Mouse (Mus musculus) Patski (cell line): ENCODE measurements around the gene Kmt2d. TPM values are rescaled to one million over a fixed set of nuclear protein-coding genes. Genes with fewer than 3 reads are reported as not detected.

Experiments
- ATAC-seq: fragments of 100-300 bp; one replicate; pipeline ENCODE4 v1.8.0; 2021
- CTCF ChIA-PET: fragments of 350-600 bp; sonication (Branson Sonifier 250); formaldehyde crosslinking; loops from one replicate; lab custom pipeline; 2022; ENCODE audit warnings: inconsistent platforms; lab: Charles Lee
- POLR2A ChIA-PET: fragments of 350-600 bp; sonication (Branson Sonifier 250); formaldehyde crosslinking; loops from one replicate; lab custom pipeline; 2022; ENCODE audit warnings: antibody characterized with exemption, inconsistent platforms; lab: Charles Lee
- DNase-seq: peaks from one replicate; pipeline ENCODE4 v3.0.0-alpha.2; 2011; ENCODE audit warnings: low read depth, low spot score
- H3K27me3 ChIP-seq: fragments of 371-371 bp; one replicate; pipeline ENCODE4 v1.5.1; 2021
- CTCF ChIP-seq: fragments of 100-300 bp; IDR thresholded peaks from one replicate; pipeline ENCODE4 v1.5.1; 2021
- in situ Hi-C: fragments of 300-500 bp; cut with MboI; formaldehyde crosslinking; loops from 3 replicates; pipeline ENCODE4 v1.11.1; 2018; ENCODE audit warnings: low pct_unique_long_range_greater_than_20kb, mixed read lengths
- polyA plus RNA-seq: library from polyadenylated mRNA; unstranded; gene quantifications from one replicate; pipeline ENCODE4 v1.2.3, GENCODE M21; 2021

The Kmt2d gene
- polyA plus RNA-seq, 1 experiment from 2014 or later: 29.6 TPM

- no peaks in the 10 kb centered on the region for H3K27me3 ChIP-seq
- no peak for DNase-seq
- ChIA-PET CTCF (no interaction called here), POLR2A (no interaction called here)
- in situ Hi-C loops: no loop called here
- no peak for ATAC-seq
- TF ChIP-seq CTCF: no peak
Observed at GRCm38 (mm10) chr15:98897928-98898800, 27.2 kb upstream of the Kmt2d start, which contains the start of gene Dhh. Gene Dhh (minus strand): TSS chr15:98898540.

GRCm38 (mm10) chr15:98897495-98897894 is 26.5 kb upstream of the Kmt2d start:
- DNase-seq: no peak
- POLR2A ChIA-PET: no interaction called here
- in situ Hi-C loops: no loop called here
- H3K27me3 ChIP-seq: no peaks in the 10 kb centered on the region
- no peak for ATAC-seq
- CTCF ChIA-PET: no interaction called here
- no peak for TF ChIP-seq CTCF

- in situ Hi-C loops: no loop called here
- POLR2A ChIA-PET: no interaction called here
- CTCF ChIA-PET: no interaction called here
- DNase-seq (no peak), ATAC-seq (no peak)
- TF ChIP-seq CTCF: no peak
- H3K27me3 ChIP-seq: no peaks in the 10 kb centered on the region
Observed at GRCm38 (mm10) chr15:98895635-98896589, 24.9 kb upstream of the Kmt2d start.

GRCm38 (mm10) chr15:98894746-98895634 is 24.0 kb upstream of the Kmt2d start:
- POLR2A ChIA-PET: no interaction called here
- in situ Hi-C loops: no loop called here

GRCm38 (mm10) chr15:98893940-98894745 is 23.1 kb upstream of the Kmt2d start, which contains the start of gene Rhebl1:
Gene Rhebl1 (minus strand): TSS chr15:98894540.
- no peak for ATAC-seq
- in situ Hi-C loops: no loop called here
- no peaks in the 10 kb centered on the region for H3K27me3 ChIP-seq
- CTCF ChIA-PET: interaction anchor here (0.9 to 1.2 kb wide), 3 partner anchors 14 to 35 kb away, joined by 3 to 4 read pairs (median 3); no protein-coding TSS in a partner anchor
- no peak for DNase-seq
- POLR2A ChIA-PET: no interaction called here
- no peak for TF ChIP-seq CTCF

More at GRCm38 (mm10) chr15:98894746-98895634, 24.0 kb upstream of the Kmt2d start:
- ATAC-seq (no peak), DNase-seq (no peak)
- no peaks in the 10 kb centered on the region for H3K27me3 ChIP-seq
- no peak for TF ChIP-seq CTCF
- CTCF ChIA-PET: no interaction called here

DNA sequence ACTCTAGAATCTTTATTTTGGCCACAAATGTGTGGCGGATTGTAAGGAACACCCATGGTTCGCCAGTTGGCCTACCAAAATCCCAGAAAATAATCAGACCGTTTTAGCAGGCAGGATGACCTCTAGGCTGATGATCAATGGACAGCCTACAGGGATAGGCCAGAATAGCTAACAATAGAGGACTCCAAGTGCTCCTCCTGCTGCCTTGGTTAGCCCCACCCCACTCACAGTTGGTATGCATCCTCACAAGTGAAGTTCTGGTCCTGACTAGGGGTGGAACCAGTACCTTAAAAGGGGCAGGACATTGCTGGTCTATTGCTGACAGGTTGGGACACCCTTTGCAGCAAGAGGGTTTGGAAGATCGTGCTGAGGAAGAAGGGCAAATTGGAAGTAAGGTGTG is 22.0 kb upstream of the Kmt2d start:
- ChIA-PET POLR2A (no interaction called here), CTCF (interaction anchor here (0.9 to 2.9 kb wide), 7 partner anchors 12 to 132 kb away, joined by 3 to 36 read pairs (median 6); no protein-coding TSS in a partner anchor)
- no peak for TF ChIP-seq CTCF
- ATAC-seq: no peak
- DNase-seq: no peak
- in situ Hi-C loops: no loop called here
- no peaks in the 10 kb centered on the region for H3K27me3 ChIP-seq

DNA sequence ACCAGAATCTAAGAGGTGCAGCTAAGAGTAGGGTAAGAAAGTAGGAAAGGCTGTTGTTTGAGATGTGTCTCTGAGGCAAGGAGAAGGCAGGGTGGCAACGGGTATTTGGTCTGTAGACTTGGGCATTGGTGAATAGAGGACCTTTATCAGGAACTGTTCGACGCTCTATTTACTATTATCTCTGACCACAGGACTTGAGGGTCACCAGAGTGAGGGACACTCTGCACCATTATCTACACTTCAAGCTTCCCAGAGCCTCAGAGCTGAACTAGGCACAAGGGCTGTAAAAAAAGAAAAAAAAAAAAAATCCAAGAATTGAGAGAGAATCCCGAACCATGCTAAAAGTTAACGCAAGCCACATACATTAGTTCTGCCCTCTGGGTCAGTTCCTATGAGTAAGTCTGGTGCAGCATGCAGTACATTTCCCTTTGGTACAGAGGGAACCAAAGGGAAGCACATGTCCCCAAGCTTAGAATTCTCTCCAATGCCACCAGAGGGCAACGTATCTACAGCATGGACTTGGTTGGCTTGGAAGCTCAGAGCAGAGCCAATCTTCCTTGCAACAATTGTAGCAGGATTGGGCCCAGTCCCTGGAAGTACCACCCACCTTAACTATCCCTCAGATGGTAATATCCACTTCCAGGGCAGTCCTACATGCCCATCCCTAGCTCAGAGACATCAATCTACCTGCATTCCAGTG is 21.1 kb upstream of the Kmt2d start:
- in situ Hi-C loops: no loop called here
- CTCF ChIA-PET: interaction anchor here (0.7 to 3.1 kb wide), 14 partner anchors 9 to 133 kb away, joined by 3 to 36 read pairs (median 6); no protein-coding TSS in a partner anchor
- DNase-seq (no peak), ATAC-seq (peak; percentile 61)
- peak; percentile 92 for TF ChIP-seq CTCF
- POLR2A ChIA-PET: interaction anchor here (0.7 to 1.5 kb wide), 3 partner anchors 24 to 103 kb away, joined by 3 to 5 read pairs (median 4); no protein-coding TSS in a partner anchor
- no peaks in the 10 kb centered on the region for H3K27me3 ChIP-seq

- ChIA-PET POLR2A (interaction anchor here (0.7 to 1.5 kb wide), 3 partner anchors 23 to 104 kb away, joined by 3 to 5 read pairs (median 4); no protein-coding TSS in a partner anchor), CTCF (interaction anchor here (1.1 to 3.1 kb wide), 12 partner anchors 10 to 134 kb away, joined by 3 to 36 read pairs (median 7); no protein-coding TSS in a partner anchor)
- no peak for TF ChIP-seq CTCF
- H3K27me3 ChIP-seq: no peaks in the 10 kb centered on the region
- ATAC-seq: no peak
- no peak for DNase-seq
- in situ Hi-C loops: no loop called here
Observed at GRCm38 (mm10) chr15:98891198-98891742, 20.3 kb upstream of the Kmt2d start.
